Mouse (Mus musculus) liver, embryonic 13.5 days (tissue): ENCODE measurements around the gene Rnase4. TPM values are rescaled to one million over a fixed set of nuclear protein-coding genes. Genes with fewer than 3 reads are reported as not detected.
"Not testable (repeated sequence)": the region's sequence is repeated elsewhere in the genome, so short reads cannot be mapped to it uniquely, and the experiment has no call there.

Experiments
- ATAC-seq: fragments of 200-750 bp; cut with Nextera tagmentation; 2 replicates; pipeline ENCODE4 v1.8.0; 2017; ENCODE audit warnings: low read depth, mild to moderate bottlenecking, moderate number of reproducible peaks, moderate library complexity
- DNase-seq: peaks from one replicate; pipeline ENCODE4 v3.0.0; 2022
- H3K27ac ChIP-seq: fragments of 300-500 bp; sonication (generic); 2 replicates; pipeline ENCODE4 v1.5.1; 2015; ENCODE audit warnings: moderate library complexity, mild to moderate bottlenecking, inconsistent platforms
- H3K27me3 ChIP-seq: fragments of 300-500 bp; sonication (generic); 2 replicates; pipeline ENCODE4 v1.6.1; 2015; ENCODE audit warnings: mild to moderate bottlenecking, inconsistent platforms
- H3K36me3 ChIP-seq: fragments of 300-500 bp; sonication (generic); 2 replicates; pipeline ENCODE4 v1.6.1; 2015; ENCODE audit warnings: mild to moderate bottlenecking, inconsistent platforms
- H3K4me1 ChIP-seq: fragments of 300-500 bp; sonication (generic); replicated peaks from 2 replicates; pipeline ENCODE4 v1.6.1; 2015; ENCODE audit warnings: inconsistent platforms
- H3K4me2 ChIP-seq: fragments of 300-500 bp; sonication (generic); 2 replicates; pipeline ENCODE4 v1.6.1; 2015; ENCODE audit warnings: inconsistent platforms, mild to moderate bottlenecking, moderate library complexity
- H3K4me3 ChIP-seq: fragments of 300-500 bp; sonication (generic); replicated peaks from 2 replicates; pipeline ENCODE4 v1.5.1; 2015; ENCODE audit warnings: mild to moderate bottlenecking, inconsistent platforms
- H3K9ac ChIP-seq: fragments of 300-500 bp; sonication (generic); 2 replicates; pipeline ENCODE4 v1.6.1; 2015; ENCODE audit warnings: mild to moderate bottlenecking, inconsistent platforms
- H3K9me3 ChIP-seq: fragments of 300-500 bp; sonication (generic); replicated peaks from 2 replicates; pipeline ENCODE4 v1.6.1; 2016; ENCODE audit warnings: inconsistent platforms
- WGBS: fragments of 180-500 bp; shearing (Covaris S2); methylation state at CpG from one replicate; pipeline ENCODE4 v1.1.7; 2015; ENCODE audit not compliant: insufficient replicate concordance; 5-methylcytosine and 5-hydroxymethylcytosine counted together
- polyA plus RNA-seq: library from polyadenylated mRNA; unstranded; fragments of >200 nt; fragmentation: Nextera tagmentation; extraction: Ambion mirVana; gene quantifications from 2 replicates; pipeline ENCODE4 v1.2.1, GENCODE M21; 2015

Rnase4 gene
- polyA plus RNA-seq, 1 experiment from 2014 or later: 14.1 TPM

GRCm38 (mm10) chr14:51088970-51089673 is 1.8 kb upstream of the Rnase4 start:
- DNase-seq (peak; percentile 89), ATAC-seq (peak; percentile 92)
- under 1% methylated on average over 34 of the region's 34 CpGs for WGBS
- Histone ChIP-seq H3K27me3 (no peaks in the 10 kb centered on the region), H3K4me1 (peaks cover 76% of the 10 kb centered on the region), H3K9ac (peak overlapping the region; percentile 71), H3K36me3 (no peaks in the 10 kb centered on the region), H3K4me3 (peak overlapping the region; percentile 75), H3K9me3 (no peaks in the 10 kb centered on the region), H3K27ac (peak overlapping the region; percentile 84), H3K4me2 (peak overlapping the region; percentile 86)

- no peaks in the 10 kb centered on the region for H3K27me3 ChIP-seq
- DNase-seq (no peak), ATAC-seq (no peak)
- H3K9me3 ChIP-seq: no peaks in the 10 kb centered on the region
- peak overlapping the region; percentile 86 for H3K4me2 ChIP-seq
- H3K36me3 ChIP-seq: no peaks in the 10 kb centered on the region
- peak overlapping the region; percentile 84 for H3K27ac ChIP-seq
- H3K4me3 ChIP-seq: peak overlapping the region; percentile 75
- peak overlapping the region; percentile 71 for H3K9ac ChIP-seq
- WGBS: under 1% methylated on average over 15 of the region's 15 CpGs
- peaks cover 75% of the 10 kb centered on the region for H3K4me1 ChIP-seq
Observed at GRCm38 (mm10) chr14:51089674-51090076, 1.2 kb upstream of the Rnase4 start.

GRCm38 (mm10) chr14:51090077-51090781 is 648 bp upstream of the Rnase4 start:
- Histone ChIP-seq H3K27me3 (no peaks in the 10 kb centered on the region), H3K4me1 (peaks cover 75% of the 10 kb centered on the region), H3K4me3 (peak overlapping the region; percentile 75), H3K27ac (peak overlapping the region; percentile 84), H3K9me3 (no peaks in the 10 kb centered on the region), H3K36me3 (no peaks in the 10 kb centered on the region), H3K9ac (peak overlapping the region; percentile 71), H3K4me2 (peak overlapping the region; percentile 86)
- DNase-seq (peak; percentile 66), ATAC-seq (0 out of 2 replicates have a peak, but pooled peaks have one; percentile 6)
- under 1% methylated on average over 27 of the region's 27 CpGs for WGBS

- H3K36me3 ChIP-seq: no peaks in the 10 kb centered on the region
- ATAC-seq (no peak), DNase-seq (no peak)
- no peaks in the 10 kb centered on the region for H3K9me3 ChIP-seq
- no peak overlapping the region for H3K27ac ChIP-seq
- H3K4me1 ChIP-seq: peaks cover 66% of the 10 kb centered on the region
- WGBS: 44% methylated on average over 8 of the region's 8 CpGs
- peak overlapping the region; percentile 86 for H3K4me2 ChIP-seq
- H3K27me3 ChIP-seq: no peaks in the 10 kb centered on the region
- H3K9ac ChIP-seq: no peak overlapping the region
- no peak overlapping the region for H3K4me3 ChIP-seq
Observed at GRCm38 (mm10) chr14:51092073-51092620, 1.3 kb downstream of the Rnase4 start.

GRCm38 (mm10) chr14:51093496-51093895 is 2.6 kb downstream of the Rnase4 start:
- WGBS: 13% methylated on average over 3 of the region's 3 CpGs
- H3K27ac ChIP-seq: peak overlapping the region; percentile 7; the same call in 1 of the 2 replicates
- H3K4me2 ChIP-seq: no peak overlapping the region
- H3K4me3 ChIP-seq: no peak overlapping the region
- H3K36me3 ChIP-seq: no peaks in the 10 kb centered on the region
- no peaks in the 10 kb centered on the region for H3K9me3 ChIP-seq
- H3K27me3 ChIP-seq: no peaks in the 10 kb centered on the region
- DNase-seq (no peak), ATAC-seq (no peak)
- peaks cover 59% of the 10 kb centered on the region for H3K4me1 ChIP-seq
- no peak overlapping the region for H3K9ac ChIP-seq

- Histone ChIP-seq H3K9ac (no peak overlapping the region), H3K4me3 (no peak overlapping the region), H3K4me1 (peaks cover 53% of the 10 kb centered on the region), H3K9me3 (no peaks in the 10 kb centered on the region), H3K27me3 (no peaks in the 10 kb centered on the region), H3K36me3 (no peaks in the 10 kb centered on the region), H3K4me2 (no peak overlapping the region), H3K27ac (peak overlapping the region; percentile 7; the same call in 1 of the 2 replicates)
- ATAC-seq (no peak), DNase-seq (no peak)
- 57% methylated on average over 5 of the region's 5 CpGs for WGBS
Observed at GRCm38 (mm10) chr14:51094096-51094875, 3.4 kb downstream of the Rnase4 start.

GRCm38 (mm10) chr14:51094921-51095320 is 4.0 kb downstream of the Rnase4 start:
- Histone ChIP-seq H3K36me3 (no peaks in the 10 kb centered on the region), H3K9me3 (no peaks in the 10 kb centered on the region), H3K27me3 (no peaks in the 10 kb centered on the region), H3K27ac (no peak overlapping the region), H3K9ac (no peak overlapping the region), H3K4me2 (no peak overlapping the region), H3K4me3 (no peak overlapping the region), H3K4me1 (peaks cover 53% of the 10 kb centered on the region)
- ATAC-seq (no peak), DNase-seq (no peak)
- WGBS: 58% methylated on average over 9 of the region's 9 CpGs

- Histone ChIP-seq H3K9ac (no peak overlapping the region), H3K4me3 (no peak overlapping the region), H3K4me1 (peaks cover 46% of the 10 kb centered on the region), H3K36me3 (no peaks in the 10 kb centered on the region), H3K9me3 (no peaks in the 10 kb centered on the region), H3K27me3 (no peaks in the 10 kb centered on the region), H3K4me2 (0 out of 2 replicates have a peak overlapping the region, but pooled peaks have one; percentile 7), H3K27ac (0 out of 2 replicates have a peak overlapping the region, but pooled peaks have one; percentile 11)
- 46% methylated on average over 9 of the region's 9 CpGs for WGBS
- ATAC-seq (peak; percentile 35), DNase-seq (no peak)
Observed at GRCm38 (mm10) chr14:51095736-51096524, 5.1 kb downstream of the Rnase4 start.

GRCm38 (mm10) chr14:51098300-51098699 is 7.4 kb downstream of the Rnase4 start:
- not testable (repeated sequence) for H3K9me3 ChIP-seq, H3K36me3 ChIP-seq, H3K4me3 ChIP-seq, H3K9ac ChIP-seq, H3K27me3 ChIP-seq, H3K27ac ChIP-seq, H3K4me2 ChIP-seq
- H3K4me1 ChIP-seq: peaks cover 29% of the 10 kb centered on the region
- ATAC-seq: peak; percentile 45
- WGBS: 45% methylated on average over 1 of the region's 1 CpGs
- DNase-seq: peak; percentile 55

GRCm38 (mm10) chr14:51098921-51099320 is 8.0 kb downstream of the Rnase4 start:
- Histone ChIP-seq H3K9ac (no peak overlapping the region), H3K4me3 (no peak overlapping the region), H3K9me3 (no peaks in the 10 kb centered on the region), H3K4me2 (no peak overlapping the region), H3K27ac (no peak overlapping the region), H3K27me3 (no peaks in the 10 kb centered on the region), H3K4me1 (peaks cover 27% of the 10 kb centered on the region), H3K36me3 (no peaks in the 10 kb centered on the region)
- 94% methylated on average over 11 of the region's 11 CpGs for WGBS
- DNase-seq (no peak), ATAC-seq (no peak)
